Mouse (Mus musculus): ENCODE results near the gene Ulk2.
A peak's percentile ranks its signal among the peaks of the same experiment; 100 is the strongest.
"Not testable (repeated sequence)": the region's sequence is repeated elsewhere in the genome, so short reads cannot be mapped to it uniquely, and the experiment has no call there.

Ulk2 gene

DNA sequence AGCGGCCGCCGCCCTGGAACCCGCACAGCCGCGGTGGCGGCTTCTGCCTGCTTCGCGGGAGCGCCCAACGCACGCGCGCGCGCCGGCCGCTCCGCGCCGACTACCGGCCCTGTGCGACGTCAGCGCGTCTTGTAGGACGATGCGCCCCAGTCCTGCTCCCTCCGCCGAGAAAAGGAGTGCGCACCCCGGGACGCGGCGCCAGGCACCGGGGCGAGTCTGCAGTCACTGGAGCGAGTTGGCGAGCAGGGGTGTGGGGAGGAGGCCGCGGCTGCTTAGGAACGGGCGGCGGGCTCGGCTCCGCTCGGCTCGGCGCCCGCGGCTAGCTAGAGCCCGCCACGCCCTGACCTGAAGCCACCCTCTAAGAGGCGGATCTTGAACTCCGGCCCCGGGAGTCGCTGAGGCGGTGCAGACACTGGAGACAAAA is at the start of gene Ulk2:
Gene Ulk2 (minus strand): TSS at position 86 of the 424 bp plus-strand sequence.
- DNase-seq (ENCODE audit: low spot score): peak; percentile 90

DNA sequence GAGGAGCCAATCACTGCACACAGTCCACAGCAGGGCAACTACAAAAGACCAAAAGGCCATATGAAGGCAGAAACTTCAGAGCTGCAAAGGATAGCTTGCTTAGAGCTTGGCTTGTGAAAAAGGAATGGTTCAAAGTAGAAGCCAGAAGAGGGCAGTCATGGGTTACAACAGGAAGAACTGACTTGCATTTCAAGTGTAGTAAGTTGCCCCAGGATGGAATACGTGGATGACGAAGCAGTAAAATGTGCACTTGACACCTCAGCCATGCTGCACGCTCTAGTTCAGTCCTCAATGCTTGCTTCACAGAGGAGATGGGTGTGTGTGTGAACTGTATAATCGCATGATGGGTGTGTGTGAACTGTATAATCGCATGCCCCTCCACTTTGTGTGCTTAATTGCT is 27.3 kb upstream of the Ulk2 start:
- DNase-seq (ENCODE audit: low spot score): no peak

DNA sequence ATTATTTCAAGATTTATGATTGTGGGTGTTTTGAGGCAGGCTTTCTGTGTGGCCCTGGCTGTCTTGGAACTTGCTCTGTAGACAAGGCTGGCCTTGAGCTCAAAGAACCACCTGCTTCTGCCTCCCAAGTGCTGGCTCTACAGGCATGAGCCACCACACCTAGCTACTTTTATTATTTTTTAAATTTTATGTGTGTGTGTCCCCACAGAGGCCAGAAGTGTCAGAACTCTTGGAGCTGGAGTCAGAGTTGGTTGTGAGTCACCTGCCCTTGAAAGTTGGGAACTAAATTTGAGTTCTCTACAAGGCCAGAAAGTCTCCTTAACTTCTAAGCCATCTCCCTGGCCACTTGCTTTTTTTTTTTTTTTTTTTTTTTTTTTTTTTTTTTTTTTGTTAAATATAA is 25.0 kb upstream of the Ulk2 start:
- DNase-seq (ENCODE audit: low spot score): no peak

DNA sequence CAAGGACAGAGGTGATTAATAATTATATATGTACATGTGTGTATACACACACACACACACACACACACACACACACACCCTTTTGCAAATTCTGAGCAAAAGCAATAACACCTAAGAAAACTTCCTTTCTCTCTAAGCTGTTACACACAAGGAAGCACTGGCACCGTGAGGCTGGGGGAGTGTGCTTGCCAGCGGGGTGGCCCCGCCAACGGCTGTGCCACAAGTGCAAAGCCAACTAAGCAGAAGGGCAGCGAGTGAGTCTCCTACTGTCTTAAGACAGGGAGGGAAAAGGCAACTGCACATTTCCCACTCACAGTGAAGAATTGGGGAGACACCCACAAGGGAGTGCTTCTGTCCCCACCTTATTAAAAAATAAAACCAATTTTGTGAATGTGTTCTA is 17.0 kb upstream of the Ulk2 start:
- no peak for DNase-seq (ENCODE audit: low spot score)

DNA sequence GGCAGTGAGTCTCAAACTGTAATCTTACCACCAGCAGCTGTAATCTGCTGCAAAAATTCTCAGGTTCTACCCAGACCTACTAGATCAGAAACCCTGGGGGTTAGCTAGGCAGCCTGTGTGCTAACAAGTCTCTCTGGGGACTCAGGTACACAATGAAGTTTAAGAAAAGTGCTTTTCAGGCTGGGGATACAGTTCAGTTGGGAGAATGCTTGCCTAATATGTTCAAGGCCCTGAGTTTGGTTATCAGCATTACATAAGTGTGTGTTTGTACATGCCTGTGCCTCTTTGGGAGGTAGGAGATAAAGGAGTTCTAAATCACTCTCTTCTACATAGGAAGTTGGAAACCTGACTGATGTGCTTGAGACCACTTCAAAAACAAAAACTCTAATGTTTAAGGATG is 12.0 kb upstream of the Ulk2 start:
- no peak for DNase-seq (ENCODE audit: low spot score)

GRCm38 (mm10) chr11:61861781-61862547 is 7.1 kb upstream of the Ulk2 start:
- no peak for DNase-seq (ENCODE audit: low spot score)

GRCm38 (mm10) chr11:61859316-61859715 is 4.4 kb upstream of the Ulk2 start:
- DNase-seq (ENCODE audit: low spot score): no peak

GRCm38 (mm10) chr11:61855539-61855938 is 666 bp upstream of the Ulk2 start:
- no peak for DNase-seq (ENCODE audit: low spot score)

GRCm38 (mm10) chr11:61854211-61854987 is 474 bp downstream of the Ulk2 start:
- DNase-seq (ENCODE audit: low spot score): peak; percentile 76

DNA sequence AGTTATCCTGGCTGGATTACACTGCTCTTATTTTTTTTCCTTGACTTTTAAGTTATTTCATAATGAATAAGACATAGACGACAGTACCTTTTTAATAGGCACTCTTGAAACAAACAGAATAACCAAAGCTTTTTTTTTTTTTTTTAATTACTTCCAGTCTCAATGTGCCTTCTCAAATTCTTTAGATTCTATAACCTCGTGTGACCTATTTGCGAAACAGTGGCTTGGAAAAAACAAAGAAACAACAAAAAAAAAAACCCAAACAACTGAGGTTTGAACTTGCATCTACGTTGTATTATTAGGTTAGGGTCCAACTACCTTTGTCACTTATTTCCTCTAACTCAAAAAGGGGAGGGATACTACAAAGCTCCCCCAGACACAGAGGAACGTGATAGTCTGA is 1.2 kb downstream of the Ulk2 start:
- DNase-seq (ENCODE audit: low spot score): no peak

DNA sequence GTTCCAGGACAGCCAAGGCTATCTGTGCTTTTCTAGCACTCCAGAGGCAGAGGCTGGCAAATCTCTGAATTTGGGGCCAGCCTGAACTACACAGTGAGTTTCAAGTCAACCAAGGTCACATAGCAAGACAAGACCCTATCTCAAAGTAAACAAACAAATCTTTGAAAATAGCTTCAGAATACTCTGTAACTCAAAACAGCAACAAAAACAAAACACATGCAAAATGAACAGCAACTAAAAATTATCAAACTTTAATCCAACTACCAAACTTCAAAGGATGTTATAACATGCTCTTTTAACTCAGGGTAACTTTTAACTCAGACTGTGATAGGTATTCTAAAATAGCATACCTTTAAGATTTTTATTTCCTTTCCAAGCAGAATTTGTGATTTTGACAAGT is 2.0 kb downstream of the Ulk2 start:
- DNase-seq (ENCODE audit: low spot score): no peak

GRCm38 (mm10) chr11:61851195-61851594 is 3.7 kb downstream of the Ulk2 start:
- no peak for DNase-seq (ENCODE audit: low spot score)

- not testable (repeated sequence) for DNase-seq (ENCODE audit: low spot score)
Observed at GRCm38 (mm10) chr11:61840663-61841062, 14.2 kb downstream of the Ulk2 start.

DNA sequence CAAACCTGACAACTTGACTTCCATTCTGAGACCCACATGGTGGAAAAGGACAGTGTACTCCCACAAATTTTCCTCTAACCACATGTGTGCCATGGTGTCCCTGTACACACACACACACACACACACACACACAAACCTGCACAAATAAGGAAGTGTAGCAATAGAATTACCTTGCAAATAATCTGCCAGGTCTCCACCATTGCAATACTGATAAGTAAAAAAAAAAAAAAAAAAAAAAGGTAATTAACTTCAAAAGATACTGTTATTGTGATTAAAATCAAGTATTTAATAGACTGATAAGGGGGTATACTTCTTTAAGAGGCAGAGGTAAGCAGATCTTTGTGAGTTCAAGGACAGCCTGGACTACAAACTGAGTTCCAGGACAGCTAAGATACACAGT is 14.9 kb downstream of the Ulk2 start:
- DNase-seq (ENCODE audit: low spot score): no peak

DNA sequence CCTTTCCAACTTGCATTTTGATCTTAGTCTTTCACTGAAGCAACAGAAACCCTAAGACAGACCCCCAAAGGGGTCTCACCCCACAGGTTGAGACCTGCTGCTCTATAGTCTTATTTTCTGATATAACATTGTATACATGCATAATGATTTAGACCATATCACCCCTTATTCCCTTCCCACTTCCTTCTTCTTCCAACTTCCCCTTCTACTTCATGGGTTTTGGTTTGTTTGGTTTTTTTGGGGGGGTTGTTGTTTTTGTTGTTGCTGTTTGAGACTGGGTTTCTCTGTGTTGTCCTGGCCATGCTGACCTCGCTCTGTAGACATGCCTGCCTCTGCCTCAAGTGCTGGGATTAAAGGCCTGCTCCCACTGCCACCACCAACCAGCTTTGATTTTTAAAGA is 15.7 kb downstream of the Ulk2 start:
- DNase-seq (ENCODE audit: low spot score): no peak

- DNase-seq (ENCODE audit: low spot score): no peak
Observed at GRCm38 (mm10) chr11:61809793-61810192, 45.1 kb downstream of the Ulk2 start.

DNA sequence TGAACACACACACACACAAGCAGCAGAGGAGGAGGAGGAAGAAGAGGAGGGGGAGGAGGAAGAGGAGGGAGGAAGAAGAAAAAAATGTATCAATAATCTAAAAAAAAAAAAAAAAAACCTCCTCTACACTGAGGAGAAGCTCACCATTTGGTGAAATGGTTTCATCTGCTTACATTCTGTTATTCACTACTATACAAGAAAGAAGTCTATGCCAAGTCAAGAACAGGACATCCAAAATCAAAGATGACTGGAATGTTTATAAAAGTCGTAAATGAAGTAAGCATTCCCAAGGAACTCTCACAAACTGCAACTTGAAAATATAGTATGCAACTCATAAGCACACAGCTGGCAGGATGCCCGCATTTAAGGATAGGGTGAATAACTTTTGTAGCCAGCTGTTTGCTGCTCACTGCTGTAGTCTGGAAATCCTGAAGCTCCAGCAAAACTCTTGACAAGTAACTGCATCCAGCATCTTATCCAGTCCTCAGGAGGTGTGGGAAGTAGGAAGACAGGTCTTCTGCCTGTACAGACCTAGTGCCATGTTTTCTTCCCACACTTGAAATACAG is 46.2 kb downstream of the Ulk2 start:
- DNase-seq (ENCODE audit: low spot score): no peak

DNA sequence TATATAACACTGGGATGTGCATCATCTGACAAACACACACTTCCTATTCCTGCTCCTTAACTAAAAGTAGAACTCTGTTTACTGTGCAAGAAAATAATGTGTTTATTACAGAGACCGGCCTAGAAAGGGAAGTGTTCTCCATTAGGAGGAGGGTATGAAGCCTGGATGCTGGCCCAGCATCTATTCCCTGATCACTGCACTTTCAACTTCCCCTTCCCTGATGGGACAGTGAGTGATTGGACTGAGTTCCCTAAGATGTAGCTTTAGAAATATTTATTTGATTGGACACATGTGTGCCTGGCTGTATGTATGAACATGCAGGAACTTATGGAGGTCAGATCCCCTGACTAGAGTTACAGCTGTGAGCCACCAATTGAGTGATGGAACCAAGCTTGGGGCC is 61.4 kb downstream of the Ulk2 start:
- DNase-seq (ENCODE audit: low spot score): no peak

DNA sequence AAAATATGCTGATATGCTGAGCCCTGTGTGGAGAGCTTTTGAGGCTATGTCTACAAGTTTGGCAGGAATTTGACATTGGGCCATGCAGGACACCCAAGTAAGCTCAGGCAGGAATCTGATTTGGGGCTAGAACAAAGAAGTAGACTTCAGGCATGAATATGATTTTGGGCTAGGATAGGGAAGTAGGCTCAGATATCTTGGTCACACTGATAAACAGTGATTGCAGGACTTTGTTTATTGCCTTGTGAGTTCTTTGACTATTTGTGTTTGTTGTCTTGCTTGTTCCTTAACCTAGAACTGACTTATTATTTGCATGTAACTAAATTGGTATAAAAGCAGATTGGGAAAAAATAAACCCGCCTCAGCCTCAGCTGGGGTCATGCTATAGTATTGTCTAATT is 66.3 kb downstream of the Ulk2 start:
- no peak for DNase-seq (ENCODE audit: low spot score)

GRCm38 (mm10) chr11:61782526-61782925 is 72.3 kb downstream of the Ulk2 start:
- DNase-seq (ENCODE audit: low spot score): not testable (repeated sequence)

DNA sequence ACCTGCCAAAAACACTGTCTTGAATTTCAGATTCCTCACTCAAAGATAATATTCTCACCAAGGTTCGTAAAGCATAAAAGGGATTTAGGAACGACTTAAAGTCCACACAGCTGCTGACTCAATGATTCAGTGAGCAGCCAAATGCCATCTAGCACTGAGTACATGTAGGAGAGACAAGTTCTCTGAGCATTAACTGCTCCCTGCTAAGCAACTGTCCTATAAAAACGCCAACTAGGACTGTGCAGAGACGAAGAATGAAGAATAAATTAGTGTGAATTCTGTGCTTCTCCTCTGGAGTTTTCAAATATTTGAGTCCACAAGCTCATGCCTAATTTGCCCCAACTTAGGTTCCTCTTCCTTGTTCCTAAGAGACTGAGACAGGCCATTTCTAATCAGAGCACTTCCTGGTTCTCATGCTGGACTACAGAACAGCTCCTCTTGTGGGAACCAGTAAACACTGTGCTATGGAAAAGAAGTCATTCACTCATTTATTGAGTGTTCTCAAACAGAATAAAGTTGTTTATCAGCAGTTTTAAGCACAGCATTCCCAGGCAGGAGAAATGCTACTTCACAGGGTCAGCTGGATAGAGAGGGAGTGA is 80.2 kb downstream of the Ulk2 start:
- DNase-seq (ENCODE audit: low spot score): no peak

DNA sequence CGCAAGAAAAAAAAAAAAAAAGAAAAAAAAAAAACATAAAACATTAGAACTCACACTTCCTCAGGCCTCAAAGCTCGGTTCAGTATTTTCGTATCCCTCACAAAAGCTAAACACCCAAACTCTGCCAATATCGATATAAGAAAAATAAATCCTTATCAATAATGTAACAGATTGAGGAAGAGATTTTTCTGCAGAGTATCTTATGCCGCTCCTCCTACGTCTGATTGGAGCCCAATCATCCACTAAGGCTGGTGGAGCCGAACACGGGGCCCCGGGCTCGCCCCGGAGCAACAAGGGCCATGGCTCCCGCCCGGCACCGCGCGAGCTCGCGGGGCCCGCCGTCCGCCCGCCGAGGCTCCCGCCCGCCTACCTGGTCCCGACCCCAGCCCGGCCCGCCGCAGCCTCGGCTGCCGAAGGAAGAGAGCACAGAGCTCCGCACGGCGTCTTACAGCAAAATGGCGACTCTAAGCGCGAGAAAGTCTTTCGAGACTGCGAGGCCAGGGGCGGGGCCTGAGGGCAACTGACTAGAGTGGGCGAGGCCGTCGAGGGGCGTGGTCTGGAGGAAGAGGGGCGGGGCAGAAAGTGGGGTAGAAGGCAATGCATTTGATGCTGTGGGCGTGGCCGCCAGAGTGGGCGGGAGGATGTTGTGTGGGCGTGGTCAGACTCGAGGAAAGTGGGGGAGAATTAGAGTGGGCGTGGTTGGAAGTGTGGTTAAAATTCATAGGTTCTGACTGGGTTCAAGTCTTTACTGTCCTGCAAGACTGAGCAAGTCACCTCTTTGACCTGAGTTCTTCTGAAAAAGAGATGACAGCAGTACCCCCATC is 93.1 kb downstream of the Ulk2 start, which contains the start of gene Prpsap2:
Gene Prpsap2 (minus strand): TSS at position 505 of the 824 bp plus-strand sequence.
- peak; percentile 100 for DNase-seq (ENCODE audit: low spot score)

All from testis, postnatal 14 days (tissue).